Mouse (Mus musculus) hindbrain, embryonic 11.5 days (tissue): ENCODE data around the gene Gsdme. TPM values are rescaled to one million over a fixed set of nuclear protein-coding genes. Genes with fewer than 3 reads are reported as not detected.
A peak's percentile ranks its signal among the peaks of the same experiment; 100 is the strongest.

Source experiments
- ATAC-seq: fragments of 200-750 bp; cut with Nextera tagmentation; 2 replicates; pipeline ENCODE4 v1.8.0; 2017; ENCODE audit warnings: mild to moderate bottlenecking, moderate TSS enrichment, moderate library complexity; ENCODE audit not compliant: low FRiP score
- DNase-seq: peaks from one replicate; pipeline ENCODE4 v3.0.0-alpha.2; 2015; ENCODE audit warnings: low spot score
- H3K27ac ChIP-seq: fragments of 300-500 bp; sonication (generic); 2 replicates; pipeline ENCODE4 v1.5.1; 2014; ENCODE audit warnings: mild to moderate bottlenecking, low read depth, low read length
- H3K27me3 ChIP-seq: fragments of 300-500 bp; sonication (generic); 2 replicates; pipeline ENCODE4 v1.6.1; 2014; ENCODE audit warnings: mild to moderate bottlenecking, low read length, moderate library complexity, mixed read lengths; ENCODE audit not compliant: control insufficient read depth, insufficient read depth
- H3K36me3 ChIP-seq: fragments of 300-500 bp; sonication (generic); 2 replicates; pipeline ENCODE4 v1.6.1; 2014; ENCODE audit warnings: mild to moderate bottlenecking, low read length, moderate library complexity, mixed read lengths; ENCODE audit not compliant: control insufficient read depth, insufficient read depth
- H3K4me1 ChIP-seq: fragments of 300-500 bp; sonication (generic); replicated peaks from 2 replicates; pipeline ENCODE4 v1.6.1; 2014; ENCODE audit warnings: low read length, mixed read lengths; ENCODE audit not compliant: control insufficient read depth, insufficient read depth
- H3K4me2 ChIP-seq: fragments of 300-500 bp; sonication (generic); replicated peaks from 2 replicates; pipeline ENCODE4 v1.6.1; 2014; ENCODE audit warnings: mild to moderate bottlenecking, low read depth, low read length
- H3K4me3 ChIP-seq: fragments of 300-500 bp; sonication (generic); 2 replicates; pipeline ENCODE4 v1.5.1; 2014; ENCODE audit warnings: low read depth, low read length
- H3K9ac ChIP-seq: fragments of 300-500 bp; sonication (generic); 2 replicates; pipeline ENCODE4 v1.6.1; 2014; ENCODE audit warnings: low read depth, low read length
- H3K9me3 ChIP-seq: fragments of 300-500 bp; sonication (generic); 2 replicates; pipeline ENCODE4 v1.6.1; 2016; ENCODE audit warnings: low read length; ENCODE audit not compliant: control insufficient read depth
- WGBS: fragments of 180-500 bp; shearing (Covaris S2); extraction: QIAGEN DNeasy Blood & Tissue Kit; methylation state at CpG from one replicate; pipeline ENCODE4 v1.1.7; 2014; 5-methylcytosine and 5-hydroxymethylcytosine counted together
- polyA plus RNA-seq: library from polyadenylated mRNA; unstranded; fragments of >200 nt; fragmentation: Nextera tagmentation; extraction: Ambion mirVana; gene quantifications from 2 replicates; pipeline ENCODE4 v1.2.1, GENCODE M21; 2014

Gsdme gene
- polyA plus RNA-seq, 1 experiment from 2014 or later: 55.0 TPM

GRCm38 (mm10) chr6:50295136-50295535 lies 31.5 kb upstream of the Gsdme start:
- WGBS: 75% methylated on average over 10 of the region's 10 CpGs
- ATAC-seq (no peak), DNase-seq (no peak)
- H3K9me3 ChIP-seq: no peaks in the 10 kb centered on the region
- H3K36me3 ChIP-seq: no peaks in the 10 kb centered on the region
- H3K9ac ChIP-seq: no peak overlapping the region
- H3K4me1 ChIP-seq: no peaks in the 10 kb centered on the region
- no peak overlapping the region for H3K4me2 ChIP-seq
- no peak overlapping the region for H3K4me3 ChIP-seq
- H3K27ac ChIP-seq: no peak overlapping the region
- H3K27me3 ChIP-seq: no peaks in the 10 kb centered on the region

DNA sequence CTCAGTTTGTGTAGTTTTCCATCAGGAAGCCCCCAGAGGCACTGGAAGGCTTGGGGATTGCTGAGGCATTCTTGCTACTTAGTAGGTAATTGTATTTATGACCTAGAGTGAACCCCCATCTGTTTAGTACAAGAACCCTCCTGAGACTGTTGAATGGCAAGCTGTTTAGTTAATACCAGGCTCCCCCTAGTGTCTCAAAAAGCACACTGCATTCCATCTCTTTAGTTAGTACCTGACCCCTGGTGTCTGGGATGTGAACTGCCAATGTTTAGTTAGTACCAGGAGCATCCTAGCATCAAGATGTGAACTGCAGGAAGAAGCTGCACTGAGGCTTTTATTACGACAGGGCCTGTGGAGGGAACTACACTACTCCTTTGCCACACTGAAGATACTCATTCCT lies 30.5 kb upstream of the Gsdme start:
- peak; percentile 86 for DNase-seq
- Histone ChIP-seq H3K4me2 (no peak overlapping the region), H3K36me3 (no peaks in the 10 kb centered on the region), H3K9ac (no peak overlapping the region), H3K4me3 (no peak overlapping the region), H3K9me3 (no peaks in the 10 kb centered on the region), H3K27me3 (no peaks in the 10 kb centered on the region), H3K4me1 (no peaks in the 10 kb centered on the region), H3K27ac (no peak overlapping the region)
- ATAC-seq: peak; percentile 54; the same call in 1 of the 2 replicates
- 50% methylated on average over 1 of the region's 1 CpGs for WGBS

DNA sequence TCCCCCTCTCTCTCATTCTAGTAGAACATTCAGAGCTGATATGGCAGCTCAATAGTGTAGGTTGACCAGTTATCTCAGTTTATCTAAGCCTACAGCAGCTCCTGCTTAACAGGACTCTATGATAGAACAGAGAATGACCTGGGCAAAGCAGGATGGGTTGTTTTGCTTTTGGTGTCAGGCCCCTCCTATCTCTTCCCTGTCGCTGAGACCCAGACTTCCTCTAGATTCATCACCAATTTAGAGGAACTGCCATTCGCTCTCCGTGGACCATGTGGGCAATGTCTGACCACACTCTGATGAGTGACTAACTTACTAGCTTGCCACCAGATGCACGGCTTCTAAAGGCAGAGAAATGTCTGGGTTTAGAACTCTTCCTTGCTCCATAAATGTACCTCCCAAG lies 28.0 kb upstream of the Gsdme start:
- DNase-seq (no peak), ATAC-seq (no peak)
- no peak overlapping the region for H3K4me3 ChIP-seq
- no peak overlapping the region for H3K4me2 ChIP-seq
- H3K9ac ChIP-seq: no peak overlapping the region
- no peaks in the 10 kb centered on the region for H3K9me3 ChIP-seq
- no peak overlapping the region for H3K27ac ChIP-seq
- no peaks in the 10 kb centered on the region for H3K4me1 ChIP-seq
- WGBS: 79% methylated on average over 4 of the region's 4 CpGs
- no peaks in the 10 kb centered on the region for H3K36me3 ChIP-seq
- H3K27me3 ChIP-seq: no peaks in the 10 kb centered on the region

- Histone ChIP-seq H3K9me3 (no peaks in the 10 kb centered on the region), H3K4me1 (no peaks in the 10 kb centered on the region), H3K27ac (no peak overlapping the region), H3K27me3 (no peaks in the 10 kb centered on the region), H3K9ac (no peak overlapping the region), H3K4me3 (no peak overlapping the region), H3K36me3 (no peaks in the 10 kb centered on the region), H3K4me2 (no peak overlapping the region)
- DNase-seq: no peak
- ATAC-seq: no peak
- WGBS: 91% methylated on average over 3 of the region's 3 CpGs
Observed at GRCm38 (mm10) chr6:50286881-50287280, 23.2 kb upstream of the Gsdme start.

GRCm38 (mm10) chr6:50279642-50280041 lies 16.0 kb upstream of the Gsdme start:
- no peak overlapping the region for H3K9ac ChIP-seq
- no peak overlapping the region for H3K27ac ChIP-seq
- no peaks in the 10 kb centered on the region for H3K4me1 ChIP-seq
- ATAC-seq: no peak
- no peaks in the 10 kb centered on the region for H3K36me3 ChIP-seq
- no peak overlapping the region for H3K4me2 ChIP-seq
- H3K9me3 ChIP-seq: no peaks in the 10 kb centered on the region
- no peaks in the 10 kb centered on the region for H3K27me3 ChIP-seq
- H3K4me3 ChIP-seq: no peak overlapping the region
- 90% methylated on average over 7 of the region's 7 CpGs for WGBS
- DNase-seq: no peak

DNA sequence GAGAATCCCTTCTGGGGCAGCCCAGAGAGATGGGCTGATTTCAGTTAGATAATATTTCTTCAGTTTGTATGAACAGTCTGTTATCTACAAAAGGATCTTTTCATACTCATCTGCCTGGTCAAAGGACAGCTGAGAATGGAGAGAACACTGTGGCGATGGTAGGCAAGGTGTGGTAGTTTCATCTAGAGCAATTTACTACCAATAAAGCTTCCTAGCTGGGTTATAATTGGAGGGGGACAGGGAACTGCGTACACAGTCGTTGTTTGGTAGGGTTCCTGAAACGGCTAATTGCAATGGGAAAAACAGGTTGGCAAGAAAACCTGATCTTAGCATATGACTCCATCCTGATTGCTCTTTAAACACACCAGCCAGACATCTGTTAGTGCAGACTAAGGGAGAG lies 10.3 kb upstream of the Gsdme start:
- no peaks in the 10 kb centered on the region for H3K9me3 ChIP-seq
- WGBS: 87% methylated on average over 4 of the region's 4 CpGs
- H3K9ac ChIP-seq: no peak overlapping the region
- ATAC-seq: no peak
- DNase-seq: no peak
- H3K4me3 ChIP-seq: no peak overlapping the region
- H3K36me3 ChIP-seq: no peaks in the 10 kb centered on the region
- no peaks in the 10 kb centered on the region for H3K27me3 ChIP-seq
- H3K27ac ChIP-seq: no peak overlapping the region
- H3K4me1 ChIP-seq: no peaks in the 10 kb centered on the region
- H3K4me2 ChIP-seq: no peak overlapping the region

DNA sequence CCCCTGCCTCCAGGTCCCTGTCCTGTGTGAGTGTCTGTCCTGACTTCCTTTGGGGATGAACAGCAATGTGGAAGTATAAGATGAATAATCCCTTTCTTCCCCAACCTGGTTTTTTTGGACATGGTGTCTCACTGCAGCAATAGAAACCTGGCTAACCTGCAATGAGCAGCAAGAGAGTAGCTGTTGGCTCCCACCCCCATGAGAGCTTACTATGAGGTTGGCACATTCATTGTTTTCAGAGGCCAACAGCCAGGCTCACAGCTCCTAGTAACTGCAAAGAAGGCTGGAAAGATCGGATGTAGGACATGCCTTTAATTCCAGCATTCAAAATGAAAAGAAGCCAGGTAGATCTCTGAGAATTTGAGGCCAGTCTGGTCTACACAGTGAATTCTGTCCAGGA lies 9.8 kb upstream of the Gsdme start:
- no peaks in the 10 kb centered on the region for H3K27me3 ChIP-seq
- no peaks in the 10 kb centered on the region for H3K9me3 ChIP-seq
- H3K9ac ChIP-seq: no peak overlapping the region
- H3K4me3 ChIP-seq: no peak overlapping the region
- no peak overlapping the region for H3K4me2 ChIP-seq
- no peak for ATAC-seq
- H3K27ac ChIP-seq: no peak overlapping the region
- no peak for DNase-seq
- no peaks in the 10 kb centered on the region for H3K36me3 ChIP-seq
- H3K4me1 ChIP-seq: no peaks in the 10 kb centered on the region
- WGBS: 74% methylated on average over 1 of the region's 1 CpGs

GRCm38 (mm10) chr6:50262310-50262709 lies 1.4 kb downstream of the Gsdme start:
- no peak overlapping the region for H3K27ac ChIP-seq
- H3K9me3 ChIP-seq: no peaks in the 10 kb centered on the region
- no peaks in the 10 kb centered on the region for H3K4me1 ChIP-seq
- H3K9ac ChIP-seq: peak overlapping the region; percentile 67
- WGBS: 33% methylated on average over 7 of the region's 7 CpGs
- H3K27me3 ChIP-seq: no peaks in the 10 kb centered on the region
- H3K4me2 ChIP-seq: peak overlapping the region; percentile 68
- H3K4me3 ChIP-seq: peak overlapping the region; percentile 50; the same call in 1 of the 2 replicates
- DNase-seq: no peak
- H3K36me3 ChIP-seq: no peaks in the 10 kb centered on the region
- ATAC-seq: peak; percentile 67; the same call in 1 of the 2 replicates

DNA sequence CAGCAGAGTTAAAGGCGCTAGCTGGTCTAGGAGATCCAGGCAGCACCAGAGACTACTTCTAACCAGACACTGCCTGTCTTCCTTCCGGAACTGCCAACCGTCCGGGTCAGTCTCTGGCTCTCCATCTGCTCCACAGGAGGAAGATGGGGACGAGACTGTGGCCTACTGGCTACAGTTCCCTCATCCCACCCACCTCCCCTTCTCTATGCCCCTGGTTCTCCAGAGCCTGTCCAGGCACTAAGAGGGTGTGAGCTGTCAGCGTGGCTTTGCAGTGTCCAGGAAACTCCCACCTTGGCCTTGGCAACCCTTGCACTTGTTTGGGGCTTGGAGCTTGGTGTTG lies 1.8 kb downstream of the Gsdme start:
- H3K4me3 ChIP-seq: peak overlapping the region; percentile 50
- peak overlapping the region; percentile 62; the same call in 1 of the 2 replicates for H3K27ac ChIP-seq
- H3K9ac ChIP-seq: peak overlapping the region; percentile 67
- H3K4me1 ChIP-seq: no peaks in the 10 kb centered on the region
- H3K4me2 ChIP-seq: peak overlapping the region; percentile 68
- no peaks in the 10 kb centered on the region for H3K27me3 ChIP-seq
- no peaks in the 10 kb centered on the region for H3K9me3 ChIP-seq
- WGBS: 0% methylated on average over 6 of the region's 6 CpGs
- no peak for DNase-seq
- ATAC-seq: peak; percentile 71
- no peaks in the 10 kb centered on the region for H3K36me3 ChIP-seq
